Mouse (Mus musculus): ENCODE measurements around the gene Socs1. TPM values are rescaled to one million over a fixed set of nuclear protein-coding genes. Genes with fewer than 3 reads are reported as not detected.

Gene Socs1
- 5.7 and 6.9 TPM in 2 replicates for polyA plus RNA-seq (2015; fragmentation: Nextera tagmentation; extraction: Ambion mirVana)

- Histone ChIP-seq H3K27me3 (replicated peaks) (no peaks in the 10 kb centered on the region), H3K36me3 (no peaks in the 10 kb centered on the region), H3K4me2 (replicated peaks) (peak within 1 kb of the TSS; percentile 91), H3K9me3 (no peaks in the 10 kb centered on the region), H3K4me3 (replicated peaks) (peak within 1 kb of the TSS; percentile 83), H3K4me1 (replicated peaks) (peaks cover 39% of the 10 kb centered on the region), H3K9ac (peak within 1 kb of the TSS; percentile 71), H3K27ac (peak within 1 kb of the TSS; percentile 99)
- ATAC-seq: peak; percentile 91
- under 1% methylated on average over 58 of the region's 59 CpGs for WGBS
These were observed at the start of gene Socs1 for GRCm38 (mm10) chr16:10785371-10786231. Gene Socs1 (minus strand): TSS chr16:10785536.

GRCm38 (mm10) chr16:10834542-10834910 is 49.2 kb upstream of the Socs1 start:
- H3K4me1 ChIP-seq (replicated peaks): peaks cover 19% of the 10 kb centered on the region
- no peaks in the 10 kb centered on the region for H3K36me3 ChIP-seq
- no peak overlapping the region for H3K27ac ChIP-seq
- H3K4me2 ChIP-seq (replicated peaks): peak overlapping the region; percentile 90
- WGBS: 6% methylated on average over 12 of the region's 12 CpGs
- peak overlapping the region; percentile 71 for H3K4me3 ChIP-seq (replicated peaks)
- no peaks in the 10 kb centered on the region for H3K27me3 ChIP-seq (replicated peaks)
- peak overlapping the region; percentile 22; the same call in 1 of the 2 replicates for H3K9ac ChIP-seq
- ATAC-seq: no peak
- no peaks in the 10 kb centered on the region for H3K9me3 ChIP-seq

- no peak for ATAC-seq
- Histone ChIP-seq H3K4me2 (replicated peaks) (no peak overlapping the region), H3K9me3 (no peaks in the 10 kb centered on the region), H3K9ac (no peak overlapping the region), H3K4me1 (replicated peaks) (no peaks in the 10 kb centered on the region), H3K27ac (no peak overlapping the region), H3K27me3 (replicated peaks) (no peaks in the 10 kb centered on the region), H3K36me3 (no peaks in the 10 kb centered on the region), H3K4me3 (replicated peaks) (no peak overlapping the region)
- WGBS: 64% methylated on average over 4 of the region's 4 CpGs
These were observed 43.1 kb upstream of the Socs1 start for GRCm38 (mm10) chr16:10828461-10828805.

- Histone ChIP-seq H3K27ac (no peak overlapping the region), H3K27me3 (replicated peaks) (no peaks in the 10 kb centered on the region), H3K4me1 (replicated peaks) (no peaks in the 10 kb centered on the region), H3K36me3 (no peaks in the 10 kb centered on the region), H3K4me2 (replicated peaks) (no peak overlapping the region), H3K9me3 (no peaks in the 10 kb centered on the region), H3K4me3 (replicated peaks) (no peak overlapping the region), H3K9ac (no peak overlapping the region)
- no peak for ATAC-seq
- 79% methylated on average over 7 of the region's 7 CpGs for WGBS
These were observed 42.6 kb upstream of the Socs1 start for GRCm38 (mm10) chr16:10827766-10828460.

- Histone ChIP-seq H3K27ac (no peak overlapping the region), H3K36me3 (no peaks in the 10 kb centered on the region), H3K27me3 (replicated peaks) (no peaks in the 10 kb centered on the region), H3K9me3 (no peaks in the 10 kb centered on the region), H3K4me3 (replicated peaks) (no peak overlapping the region), H3K9ac (no peak overlapping the region), H3K4me2 (replicated peaks) (no peak overlapping the region), H3K4me1 (replicated peaks) (no peaks in the 10 kb centered on the region)
- WGBS: 87% methylated on average over 9 of the region's 9 CpGs
- ATAC-seq: no peak
These were observed 41.9 kb upstream of the Socs1 start for GRCm38 (mm10) chr16:10827269-10827668.

- Histone ChIP-seq H3K9me3 (no peaks in the 10 kb centered on the region), H3K27ac (no peak overlapping the region), H3K9ac (no peak overlapping the region), H3K36me3 (no peaks in the 10 kb centered on the region), H3K4me1 (replicated peaks) (peaks cover 5% of the 10 kb centered on the region; the same call in 1 of the 2 replicates), H3K4me2 (replicated peaks) (no peak overlapping the region), H3K4me3 (replicated peaks) (no peak overlapping the region), H3K27me3 (replicated peaks) (no peaks in the 10 kb centered on the region)
- ATAC-seq: no peak
- WGBS: 85% methylated on average over 4 of the region's 4 CpGs
These were observed 40.5 kb upstream of the Socs1 start for GRCm38 (mm10) chr16:10825840-10826239.

GRCm38 (mm10) chr16:10824536-10824935 is 39.2 kb upstream of the Socs1 start:
- Histone ChIP-seq H3K27me3 (replicated peaks) (no peaks in the 10 kb centered on the region), H3K4me2 (replicated peaks) (no peak overlapping the region), H3K4me3 (replicated peaks) (no peak overlapping the region), H3K27ac (no peak overlapping the region), H3K36me3 (no peaks in the 10 kb centered on the region), H3K4me1 (replicated peaks) (peaks cover 5% of the 10 kb centered on the region; the same call in 1 of the 2 replicates), H3K9ac (no peak overlapping the region), H3K9me3 (no peaks in the 10 kb centered on the region)
- 85% methylated on average over 1 of the region's 1 CpGs for WGBS
- no peak for ATAC-seq

GRCm38 (mm10) chr16:10821387-10821786 is 36.1 kb upstream of the Socs1 start:
- Histone ChIP-seq H3K9ac (no peak overlapping the region), H3K9me3 (no peaks in the 10 kb centered on the region), H3K36me3 (no peaks in the 10 kb centered on the region), H3K27ac (no peak overlapping the region), H3K4me2 (replicated peaks) (no peak overlapping the region), H3K27me3 (replicated peaks) (no peaks in the 10 kb centered on the region), H3K4me1 (replicated peaks) (peaks cover 8% of the 10 kb centered on the region; the same call in 1 of the 2 replicates), H3K4me3 (replicated peaks) (no peak overlapping the region)
- peak; percentile 60; the same call in 1 of the 2 replicates for ATAC-seq
- 53% methylated on average over 4 of the region's 4 CpGs for WGBS

- WGBS: 74% methylated on average over 3 of the region's 3 CpGs
- Histone ChIP-seq H3K9ac (no peak overlapping the region), H3K4me2 (replicated peaks) (no peak overlapping the region), H3K27ac (no peak overlapping the region), H3K27me3 (replicated peaks) (no peaks in the 10 kb centered on the region), H3K9me3 (no peaks in the 10 kb centered on the region), H3K36me3 (no peaks in the 10 kb centered on the region), H3K4me1 (replicated peaks) (peaks cover 8% of the 10 kb centered on the region; the same call in 1 of the 2 replicates), H3K4me3 (replicated peaks) (no peak overlapping the region)
- ATAC-seq: no peak
These were observed 34.6 kb upstream of the Socs1 start for GRCm38 (mm10) chr16:10819966-10820365.

GRCm38 (mm10) chr16:10818579-10819135 is 33.3 kb upstream of the Socs1 start:
- H3K9ac ChIP-seq: no peak overlapping the region
- no peaks in the 10 kb centered on the region for H3K9me3 ChIP-seq
- H3K4me3 ChIP-seq (replicated peaks): no peak overlapping the region
- ATAC-seq: no peak
- H3K36me3 ChIP-seq: no peaks in the 10 kb centered on the region
- H3K4me1 ChIP-seq (replicated peaks): peaks cover 8% of the 10 kb centered on the region; the same call in 1 of the 2 replicates
- H3K27ac ChIP-seq: no peak overlapping the region
- H3K27me3 ChIP-seq (replicated peaks): no peaks in the 10 kb centered on the region
- 79% methylated on average over 4 of the region's 4 CpGs for WGBS
- H3K4me2 ChIP-seq (replicated peaks): no peak overlapping the region

GRCm38 (mm10) chr16:10814864-10815263 is 29.5 kb upstream of the Socs1 start:
- H3K9me3 ChIP-seq: no peaks in the 10 kb centered on the region
- H3K4me1 ChIP-seq (replicated peaks): 0 out of 2 replicates have a peak, but pooled peaks cover 3% of the 10 kb centered on the region
- H3K36me3 ChIP-seq: no peaks in the 10 kb centered on the region
- no peak overlapping the region for H3K4me2 ChIP-seq (replicated peaks)
- peak; percentile 29; the same call in 1 of the 2 replicates for ATAC-seq
- H3K4me3 ChIP-seq (replicated peaks): no peak overlapping the region
- no peaks in the 10 kb centered on the region for H3K27me3 ChIP-seq (replicated peaks)
- H3K9ac ChIP-seq: no peak overlapping the region
- H3K27ac ChIP-seq: no peak overlapping the region
- WGBS: 57% methylated on average over 4 of the region's 4 CpGs

GRCm38 (mm10) chr16:10813726-10814125 is 28.4 kb upstream of the Socs1 start:
- Histone ChIP-seq H3K9ac (no peak overlapping the region), H3K4me3 (replicated peaks) (no peak overlapping the region), H3K4me1 (replicated peaks) (0 out of 2 replicates have a peak, but pooled peaks cover 3% of the 10 kb centered on the region), H3K27me3 (replicated peaks) (no peaks in the 10 kb centered on the region), H3K4me2 (replicated peaks) (no peak overlapping the region), H3K9me3 (no peaks in the 10 kb centered on the region), H3K27ac (no peak overlapping the region), H3K36me3 (no peaks in the 10 kb centered on the region)
- no peak for ATAC-seq
- WGBS: 75% methylated on average over 4 of the region's 4 CpGs
